Mouse (Mus musculus) layer of hippocampus, postnatal 36 days (tissue): ENCODE data around the gene Plekhm3. TPM values are rescaled to one million over a fixed set of nuclear protein-coding genes. Genes with fewer than 3 reads are reported as not detected.

ENCODE experiments used
- DNase-seq, 2 experiments: peaks; one replicate each; pipeline ENCODE4 v3.0.0; 2022
- total RNA-seq, 2 experiments: library from RNA; stranded (reverse); gene quantifications; 2 replicates each; pipeline ENCODE4 v1.2.3; 2021

Gene Plekhm3
- total RNA-seq, 2 experiments from 2014 or later: 30.7 to 35.0 TPM

- DNase-seq: no peak
Observed at GRCm38 (mm10) chr1:64817709-64818108, 138.9 kb downstream of the Plekhm3 start.

- DNase-seq: no peak
Observed at GRCm38 (mm10) chr1:64813182-64813581, 143.4 kb downstream of the Plekhm3 start.

- no peak for DNase-seq
Observed at GRCm38 (mm10) chr1:64811956-64812355, 144.7 kb downstream of the Plekhm3 start.

- DNase-seq: no peak
Observed at GRCm38 (mm10) chr1:64809085-64809484, 147.5 kb downstream of the Plekhm3 start.

GRCm38 (mm10) chr1:64807766-64808165 is 148.9 kb downstream of the Plekhm3 start:
- no peak for DNase-seq

- no peak for DNase-seq
Observed at GRCm38 (mm10) chr1:64805217-64805616, 151.4 kb downstream of the Plekhm3 start.

- no peak for DNase-seq
Observed at GRCm38 (mm10) chr1:64802631-64803030, 154.0 kb downstream of the Plekhm3 start.

- DNase-seq: no peak
Observed at GRCm38 (mm10) chr1:64797621-64798020, 159.0 kb downstream of the Plekhm3 start.

- DNase-seq: no peak
Observed at GRCm38 (mm10) chr1:64796867-64797582, 159.6 kb downstream of the Plekhm3 start.

GRCm38 (mm10) chr1:64795284-64796040 is 161.2 kb downstream of the Plekhm3 start:
- DNase-seq: no peak

- no peak for DNase-seq
Observed at GRCm38 (mm10) chr1:64794096-64794495, 162.5 kb downstream of the Plekhm3 start.

GRCm38 (mm10) chr1:64793234-64793530 is 163.4 kb downstream of the Plekhm3 start:
- DNase-seq: no peak

GRCm38 (mm10) chr1:64792521-64793233 is 163.9 kb downstream of the Plekhm3 start:
- DNase-seq: no peak

GRCm38 (mm10) chr1:64791826-64792225 is 164.8 kb downstream of the Plekhm3 start:
- DNase-seq: peak; percentile 61 to 65

- peak in 1 of 2 experiments; percentile 19 for DNase-seq
Observed at GRCm38 (mm10) chr1:64790806-64791790, 165.5 kb downstream of the Plekhm3 start.

GRCm38 (mm10) chr1:64787701-64788515 is 168.7 kb downstream of the Plekhm3 start:
- no peak for DNase-seq

GRCm38 (mm10) chr1:64779863-64780262 is 176.8 kb downstream of the Plekhm3 start:
- no peak for DNase-seq

GRCm38 (mm10) chr1:64779415-64779814 is 177.2 kb downstream of the Plekhm3 start:
- no peak for DNase-seq

GRCm38 (mm10) chr1:64773305-64773704 is 183.3 kb downstream of the Plekhm3 start:
- DNase-seq: no peak

GRCm38 (mm10) chr1:64770169-64770568 is 186.5 kb downstream of the Plekhm3 start:
- no peak for DNase-seq

GRCm38 (mm10) chr1:64761646-64762045 is 195.0 kb downstream of the Plekhm3 start:
- no peak for DNase-seq
